Mouse (Mus musculus) midbrain, embryonic 10.5 days (tissue): ENCODE data around the gene Odf2. TPM values are rescaled to one million over a fixed set of nuclear protein-coding genes. Genes with fewer than 3 reads are reported as not detected.

Experiments used
- DNase-seq: peaks from one replicate; pipeline ENCODE4 v3.0.0-alpha.2; 2017; ENCODE audit warnings: low spot score
- H3K27ac ChIP-seq: fragments of 300-500 bp; sonication (generic); replicated peaks from 2 replicates; pipeline ENCODE4 v1.5.1; 2016; ENCODE audit warnings: mild to moderate bottlenecking
- H3K27me3 ChIP-seq: fragments of 300-500 bp; sonication (generic); 2 replicates; pipeline ENCODE4 v1.6.1; 2016; ENCODE audit warnings: low read depth, mild to moderate bottlenecking; ENCODE audit not compliant: poor library complexity, severe bottlenecking
- H3K36me3 ChIP-seq: fragments of 300-500 bp; sonication (generic); 2 replicates; pipeline ENCODE4 v1.6.1; 2016; ENCODE audit warnings: mild to moderate bottlenecking, moderate library complexity
- H3K4me1 ChIP-seq: fragments of 300-500 bp; sonication (generic); 2 replicates; pipeline ENCODE4 v1.6.1; 2016
- H3K4me3 ChIP-seq: fragments of 300-500 bp; sonication (generic); 2 replicates; pipeline ENCODE4 v1.5.1; 2016; ENCODE audit warnings: mild to moderate bottlenecking, moderate library complexity
- H3K9me3 ChIP-seq: fragments of 300-500 bp; sonication (generic); replicated peaks from 2 replicates; pipeline ENCODE4 v1.6.1; 2016; ENCODE audit warnings: mild to moderate bottlenecking
- WGBS: fragments of 180-500 bp; shearing (Covaris S2); methylation state at CpG from one replicate; pipeline ENCODE4 v1.1.7; 2016; 5-methylcytosine and 5-hydroxymethylcytosine counted together
- polyA plus RNA-seq: library from polyadenylated mRNA; unstranded; fragments of >200 nt; fragmentation: Nextera tagmentation; extraction: Ambion mirVana; gene quantifications from 2 replicates; pipeline ENCODE4 v1.2.1, GENCODE M21; 2016

Gene Odf2
- 116 and 133 TPM in 2 replicates for polyA plus RNA-seq

- Histone ChIP-seq H3K27me3 (no peaks in the 10 kb centered on the region), H3K27ac (peak within 1 kb of the TSS; percentile 97), H3K4me1 (peaks cover 24% of the 10 kb centered on the region), H3K36me3 (peaks cover 32% of the 10 kb centered on the region), H3K4me3 (peak within 1 kb of the TSS; percentile 100), H3K9me3 (no peaks in the 10 kb centered on the region)
- WGBS: 2% methylated on average over 70 of the region's 70 CpGs
- DNase-seq: peak; percentile 100
Observed at GRCm38 (mm10) chr2:29889066-29889944, at the start of gene Odf2. Gene Odf2, plus strand, starts transcription at chr2:29889221.

DNA sequence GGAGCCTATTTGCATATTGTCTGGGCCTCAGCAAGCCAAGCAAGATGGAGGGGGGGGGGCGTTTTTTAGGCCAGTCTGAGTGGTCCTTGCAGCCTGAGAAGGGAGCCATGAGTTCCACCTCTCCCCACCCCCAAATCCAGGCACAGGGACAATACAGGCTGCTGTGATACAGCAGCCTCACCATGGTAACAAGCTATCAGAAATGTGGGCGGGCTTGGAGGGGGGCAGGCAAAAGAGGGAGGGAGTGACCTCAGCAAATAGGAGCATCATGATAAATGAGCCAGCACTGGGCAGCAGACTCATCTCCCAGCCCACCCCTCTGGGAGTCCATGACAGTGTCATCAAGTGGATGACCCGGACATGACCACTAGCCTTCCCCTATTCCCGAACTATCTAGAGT is 49.6 kb upstream of the Odf2 start:
- H3K27ac ChIP-seq: peak overlapping the region; percentile 89
- peaks cover 98% of the 10 kb centered on the region for H3K4me1 ChIP-seq
- DNase-seq: peak; percentile 91
- H3K27me3 ChIP-seq: peaks cover 47% of the 10 kb centered on the region
- WGBS: 15% methylated on average over 4 of the region's 4 CpGs
- peak overlapping the region; percentile 27 for H3K4me3 ChIP-seq
- peaks cover 54% of the 10 kb centered on the region for H3K36me3 ChIP-seq
- no peaks in the 10 kb centered on the region for H3K9me3 ChIP-seq

DNA sequence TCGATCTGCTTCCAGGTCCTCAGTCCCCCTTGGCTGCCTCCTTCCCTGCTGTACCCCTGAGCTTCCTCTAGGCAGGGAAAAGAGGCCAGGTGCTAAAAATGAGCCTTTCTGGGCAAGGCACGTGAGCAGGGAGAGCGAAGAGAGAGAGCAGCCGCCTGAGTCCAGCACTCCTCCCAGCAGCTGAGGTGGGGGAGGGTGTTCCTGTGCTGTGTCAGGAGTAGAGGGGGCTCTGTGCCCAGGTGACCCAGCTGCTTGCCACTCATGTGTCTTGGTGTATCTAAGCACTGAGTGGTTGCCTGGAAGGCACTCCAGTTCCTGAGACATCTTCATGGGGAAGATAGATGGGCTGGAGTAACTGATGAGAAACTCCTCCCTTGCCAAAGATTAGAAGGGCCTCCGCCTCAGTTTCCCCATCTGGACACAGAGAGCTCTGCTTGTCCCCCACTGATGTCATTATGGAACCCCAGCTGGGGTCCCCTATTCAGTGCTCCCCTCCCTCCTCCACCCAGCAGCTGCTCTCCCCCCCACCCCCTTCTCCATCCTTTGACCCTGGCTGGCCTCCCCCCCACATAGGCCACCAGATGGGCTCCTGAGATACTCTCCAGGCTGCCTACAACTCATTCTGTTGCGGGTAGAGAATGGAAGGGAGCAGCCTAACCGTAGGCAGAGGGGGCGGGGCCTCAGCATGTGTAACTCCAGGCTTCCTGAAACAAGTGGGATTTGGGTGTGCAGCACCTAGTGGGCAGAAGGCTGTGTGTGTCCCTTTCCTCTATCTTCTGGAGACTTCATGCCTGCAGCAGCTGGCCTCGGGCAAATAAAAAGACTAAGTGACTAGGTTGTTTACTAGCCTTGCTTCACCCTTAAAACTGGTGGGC is 45.6 kb upstream of the Odf2 start:
- H3K36me3 ChIP-seq: peaks cover 51% of the 10 kb centered on the region

GRCm38 (mm10) chr2:29844115-29844514 is 44.9 kb upstream of the Odf2 start:
- 44% methylated on average over 2 of the region's 2 CpGs for WGBS
- H3K4me1 ChIP-seq: peaks cover 98% of the 10 kb centered on the region
- H3K27me3 ChIP-seq: peaks cover 73% of the 10 kb centered on the region
- H3K4me3 ChIP-seq: peak overlapping the region; percentile 94
- peaks cover 51% of the 10 kb centered on the region for H3K36me3 ChIP-seq
- peak overlapping the region; percentile 100 for H3K27ac ChIP-seq
- DNase-seq: peak; percentile 34
- no peaks in the 10 kb centered on the region for H3K9me3 ChIP-seq

More for the DNA sequence above, 45.6 kb upstream of the Odf2 start:
- WGBS: 38% methylated on average over 9 of the region's 9 CpGs
- H3K27me3 ChIP-seq: peaks cover 66% of the 10 kb centered on the region
- peak overlapping the region; percentile 100 for H3K27ac ChIP-seq
- H3K4me1 ChIP-seq: peaks cover 98% of the 10 kb centered on the region
- H3K9me3 ChIP-seq: no peaks in the 10 kb centered on the region
- peak; percentile 68 for DNase-seq
- H3K4me3 ChIP-seq: peak overlapping the region; percentile 94

DNA sequence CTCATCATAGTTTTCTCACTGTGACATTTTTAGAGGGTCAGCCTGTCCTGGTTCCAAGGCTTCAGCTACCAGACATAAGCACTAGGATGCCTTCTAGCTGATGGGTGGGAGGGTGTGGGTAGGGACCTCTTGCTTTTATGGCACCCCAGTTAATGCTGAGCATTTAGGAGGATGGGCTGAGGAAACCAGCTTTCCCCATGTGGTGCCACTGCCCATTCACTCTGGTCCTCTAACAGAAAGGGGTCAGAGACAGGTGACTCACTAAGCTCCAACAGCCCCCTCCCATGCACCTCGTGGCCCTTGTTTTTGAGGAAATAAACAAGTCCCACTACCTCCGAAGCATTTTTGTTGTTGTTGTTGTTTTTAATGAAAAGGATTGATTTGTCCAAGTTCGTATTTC is 44.4 kb upstream of the Odf2 start:
- DNase-seq: no peak
- 9% methylated on average over 3 of the region's 3 CpGs for WGBS
- Histone ChIP-seq H3K36me3 (peaks cover 51% of the 10 kb centered on the region), H3K27me3 (peaks cover 76% of the 10 kb centered on the region), H3K4me1 (peaks cover 98% of the 10 kb centered on the region), H3K27ac (peak overlapping the region; percentile 100), H3K9me3 (no peaks in the 10 kb centered on the region), H3K4me3 (peak overlapping the region; percentile 94)

DNA sequence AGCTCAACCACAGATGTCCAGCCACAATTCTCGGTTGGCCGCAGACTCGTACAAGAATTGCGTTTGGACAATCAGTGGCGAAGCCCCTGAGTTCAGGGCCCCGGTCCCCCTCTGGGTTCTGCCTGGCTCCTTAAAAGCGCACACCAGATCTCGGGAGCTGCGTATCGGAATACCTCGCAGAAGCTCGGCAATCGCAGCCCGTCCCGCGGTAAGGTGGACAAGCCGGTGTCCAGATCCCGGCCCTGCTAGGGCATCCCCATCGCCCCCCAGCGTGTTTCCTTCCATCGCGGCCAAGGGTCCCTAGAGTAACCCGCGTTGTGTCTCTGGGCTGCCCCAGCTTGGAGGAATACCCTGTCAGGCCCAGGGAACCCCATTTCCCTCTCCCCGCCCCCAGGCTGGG is 43.4 kb upstream of the Odf2 start:
- Histone ChIP-seq H3K9me3 (no peaks in the 10 kb centered on the region), H3K4me1 (peaks cover 98% of the 10 kb centered on the region), H3K36me3 (peaks cover 46% of the 10 kb centered on the region), H3K27ac (peak overlapping the region; percentile 100), H3K27me3 (peaks cover 76% of the 10 kb centered on the region), H3K4me3 (peak overlapping the region; percentile 94)
- 2% methylated on average over 25 of the region's 25 CpGs for WGBS
- no peak for DNase-seq

DNA sequence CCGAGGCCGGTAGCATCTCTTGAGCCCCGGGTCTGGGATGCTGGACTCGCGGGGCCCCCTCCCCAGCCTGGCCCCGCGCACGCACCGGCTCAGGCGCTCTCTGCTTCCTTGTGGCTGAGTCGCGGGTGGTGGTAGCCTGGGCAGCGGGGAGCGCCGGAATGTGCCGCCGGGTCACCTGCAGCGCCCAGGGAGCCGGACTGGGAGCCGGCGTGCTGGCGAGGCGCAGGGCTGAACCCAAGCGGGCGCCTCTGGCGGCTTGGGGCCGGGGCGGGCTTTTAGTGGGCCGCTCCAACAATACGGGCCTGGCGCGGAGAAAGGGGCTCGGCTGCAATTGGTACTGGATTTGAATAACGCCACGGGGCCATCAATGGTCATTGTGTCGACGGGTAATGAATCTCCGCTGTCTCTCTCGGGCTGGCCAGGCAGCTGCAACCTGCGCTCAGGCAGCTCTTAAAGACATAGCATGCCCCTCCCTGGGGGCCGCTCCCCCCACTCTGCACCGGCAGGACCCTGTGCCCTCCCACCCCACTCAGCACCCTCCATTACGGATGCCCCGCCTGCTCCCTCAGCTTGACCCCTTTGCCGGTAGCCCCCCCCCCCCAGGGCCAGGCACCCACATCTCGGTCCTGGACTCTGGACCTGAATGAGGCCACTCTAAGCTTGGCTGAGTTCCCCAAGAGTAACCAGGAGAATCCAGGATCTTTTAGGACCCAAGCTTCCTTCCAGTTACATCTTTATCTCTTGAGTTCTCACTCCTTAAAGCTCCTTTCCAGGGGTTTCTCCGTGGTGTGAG is 42.8 kb upstream of the Odf2 start:
- Histone ChIP-seq H3K27me3 (peaks cover 76% of the 10 kb centered on the region), H3K9me3 (no peaks in the 10 kb centered on the region), H3K27ac (peak overlapping the region; percentile 100), H3K36me3 (peaks cover 40% of the 10 kb centered on the region), H3K4me3 (peak overlapping the region; percentile 94), H3K4me1 (peaks cover 98% of the 10 kb centered on the region)
- peak; percentile 89 for DNase-seq
- WGBS: 2% methylated on average over 47 of the region's 47 CpGs

- H3K36me3 ChIP-seq: peaks cover 33% of the 10 kb centered on the region
- peak overlapping the region; percentile 100 for H3K27ac ChIP-seq
- H3K4me1 ChIP-seq: peaks cover 100% of the 10 kb centered on the region
- peaks cover 75% of the 10 kb centered on the region for H3K27me3 ChIP-seq
- 20% methylated on average over 3 of the region's 3 CpGs for WGBS
- no peaks in the 10 kb centered on the region for H3K9me3 ChIP-seq
- DNase-seq: peak; percentile 41
- H3K4me3 ChIP-seq: peak overlapping the region; percentile 94
Observed at GRCm38 (mm10) chr2:29846911-29847310, 42.1 kb upstream of the Odf2 start.

DNA sequence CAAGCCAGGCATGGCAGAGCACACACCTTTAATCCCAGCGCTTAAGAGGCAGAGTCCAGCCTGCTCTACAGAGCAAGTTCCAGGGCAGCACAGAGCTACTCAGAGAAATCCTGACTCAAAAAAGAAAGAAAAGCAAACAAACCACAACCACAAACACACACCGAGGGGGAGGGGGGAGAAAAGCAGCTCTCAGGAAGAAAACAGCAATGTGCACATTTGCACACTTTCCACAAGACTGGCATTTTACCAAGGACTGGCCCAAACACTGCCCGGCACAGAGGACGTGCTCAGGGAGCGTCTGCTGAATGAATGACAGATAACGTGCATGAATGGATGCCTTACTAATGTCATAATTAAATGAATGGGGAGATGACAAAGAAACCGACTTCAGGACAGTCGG is 40.0 kb upstream of the Odf2 start:
- Histone ChIP-seq H3K4me3 (no peak overlapping the region), H3K36me3 (peaks cover 12% of the 10 kb centered on the region), H3K27me3 (peaks cover 54% of the 10 kb centered on the region), H3K4me1 (peaks cover 100% of the 10 kb centered on the region), H3K27ac (peak overlapping the region; percentile 100), H3K9me3 (no peaks in the 10 kb centered on the region)
- 65% methylated on average over 8 of the region's 8 CpGs for WGBS
- no peak for DNase-seq

DNA sequence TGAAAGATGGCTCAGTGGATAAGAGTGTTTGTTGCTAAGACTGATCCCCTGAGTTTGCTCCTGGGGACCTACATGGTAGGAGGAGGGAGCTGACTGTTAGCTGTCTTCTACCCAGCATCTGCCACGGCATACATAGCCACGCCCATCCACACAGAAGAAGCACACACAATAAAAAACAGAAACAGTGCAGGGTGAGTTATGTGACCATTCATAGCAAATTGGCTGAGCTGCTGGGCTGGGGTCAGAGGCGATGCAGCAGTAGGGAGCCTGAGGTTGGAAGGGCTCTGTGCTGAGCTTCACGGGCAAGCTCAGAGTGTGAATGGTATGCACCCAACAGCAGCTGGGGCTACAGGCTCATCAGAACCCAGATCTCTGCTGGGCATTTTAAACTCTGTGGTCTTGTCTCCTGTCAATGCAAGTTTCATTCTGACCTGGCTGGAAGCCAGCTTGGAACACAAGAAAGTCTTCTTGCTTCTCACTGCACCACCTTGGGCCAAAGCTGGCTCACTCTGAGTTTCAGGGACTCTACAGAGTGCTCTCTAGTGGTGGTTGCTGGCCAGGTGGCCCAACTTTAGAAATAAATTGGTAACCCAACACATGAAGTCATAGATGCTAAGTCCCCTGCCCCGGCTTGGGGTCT is 39.1 kb upstream of the Odf2 start:
- DNase-seq: peak; percentile 17
- peaks cover 3% of the 10 kb centered on the region for H3K36me3 ChIP-seq
- H3K27me3 ChIP-seq: peaks cover 47% of the 10 kb centered on the region
- 57% methylated on average over 5 of the region's 5 CpGs for WGBS
- no peaks in the 10 kb centered on the region for H3K9me3 ChIP-seq
- H3K4me1 ChIP-seq: peaks cover 100% of the 10 kb centered on the region
- H3K27ac ChIP-seq: peak overlapping the region; percentile 100
- H3K4me3 ChIP-seq: peak overlapping the region; percentile 7; the same call in 1 of the 2 replicates

DNA sequence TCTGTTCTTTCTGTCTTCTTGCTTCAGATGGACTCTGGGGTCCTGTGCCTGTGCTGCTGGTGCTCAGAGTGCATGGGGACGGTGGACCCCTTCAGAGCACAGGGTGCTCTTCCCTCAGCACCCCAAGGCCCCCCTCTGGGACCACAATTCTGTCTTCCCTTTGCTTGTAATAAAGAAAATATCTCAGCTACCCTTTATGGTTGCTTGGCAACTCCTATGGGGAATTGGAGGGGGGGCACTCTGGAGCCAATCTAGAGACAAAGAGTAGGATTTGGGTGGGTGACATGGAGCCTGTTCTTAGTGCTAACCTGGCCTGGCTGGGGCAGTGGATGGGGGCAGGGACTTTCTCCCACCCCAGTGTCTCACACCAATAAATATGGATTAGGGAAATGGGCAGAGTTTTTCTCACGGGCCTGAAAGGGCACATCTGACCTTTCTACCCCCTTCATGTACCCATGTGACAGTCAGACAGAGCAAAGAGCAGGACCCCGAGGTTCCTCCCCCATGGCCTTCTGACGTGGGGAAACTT is 36.0 kb upstream of the Odf2 start:
- Histone ChIP-seq H3K4me3 (peak overlapping the region; percentile 17), H3K27ac (peak overlapping the region; percentile 100), H3K36me3 (no peaks in the 10 kb centered on the region), H3K27me3 (peaks cover 25% of the 10 kb centered on the region), H3K9me3 (no peaks in the 10 kb centered on the region), H3K4me1 (peaks cover 100% of the 10 kb centered on the region)
- peak; percentile 80 for DNase-seq
- 15% methylated on average over 4 of the region's 4 CpGs for WGBS
